Mouse (Mus musculus) retina, postnatal 1 day (tissue): Measurements from ENCODE around the gene Ptch2.

Experiments used
- DNase-seq: peaks from one replicate; pipeline ENCODE4 v3.0.0-alpha.2; 2012

The Ptch2 gene

GRCm38 (mm10) chr4:117095551-117096452 lies at the start of gene Ptch2:
TSS of gene Ptch2 (plus strand) at chr4:117096075.
- peak; percentile 94 for DNase-seq

- DNase-seq: no peak
These were observed 47.0 kb upstream of the Ptch2 start for GRCm38 (mm10) chr4:117048836-117049235.

- no peak for DNase-seq
These were observed 46.4 kb upstream of the Ptch2 start for GRCm38 (mm10) chr4:117049485-117049884.

GRCm38 (mm10) chr4:117052626-117053025 lies 43.2 kb upstream of the Ptch2 start:
- peak; percentile 64 for DNase-seq

GRCm38 (mm10) chr4:117053956-117054355 lies 41.9 kb upstream of the Ptch2 start:
- peak; percentile 16 for DNase-seq

GRCm38 (mm10) chr4:117056102-117056501 lies 39.8 kb upstream of the Ptch2 start:
- no peak for DNase-seq

- DNase-seq: no peak
These were observed 39.4 kb upstream of the Ptch2 start for GRCm38 (mm10) chr4:117056514-117056913.

- no peak for DNase-seq
These were observed 37.4 kb upstream of the Ptch2 start for GRCm38 (mm10) chr4:117058512-117058911.

- no peak for DNase-seq
These were observed 33.0 kb upstream of the Ptch2 start for GRCm38 (mm10) chr4:117062700-117063390.

- no peak for DNase-seq
These were observed 27.8 kb upstream of the Ptch2 start for GRCm38 (mm10) chr4:117068035-117068434.

- no peak for DNase-seq
These were observed 26.2 kb upstream of the Ptch2 start for GRCm38 (mm10) chr4:117069647-117070046.

- no peak for DNase-seq
These were observed 25.3 kb upstream of the Ptch2 start for GRCm38 (mm10) chr4:117070624-117071023.

GRCm38 (mm10) chr4:117071183-117071582 lies 24.7 kb upstream of the Ptch2 start:
- DNase-seq: no peak

- no peak for DNase-seq
These were observed 7.8 kb upstream of the Ptch2 start for GRCm38 (mm10) chr4:117087948-117088640.

- peak; percentile 24 for DNase-seq
These were observed 5.3 kb upstream of the Ptch2 start for GRCm38 (mm10) chr4:117090586-117090985.

GRCm38 (mm10) chr4:117094626-117095361 lies 1.1 kb upstream of the Ptch2 start:
- DNase-seq: no peak

- DNase-seq: peak; percentile 37
These were observed 791 bp downstream of the Ptch2 start for GRCm38 (mm10) chr4:117096666-117097065.

- DNase-seq: peak; percentile 71
These were observed 2.3 kb downstream of the Ptch2 start for GRCm38 (mm10) chr4:117097969-117098763.

- no peak for DNase-seq
These were observed 2.8 kb downstream of the Ptch2 start for GRCm38 (mm10) chr4:117098764-117099036.

- DNase-seq: no peak
These were observed 4.2 kb downstream of the Ptch2 start for GRCm38 (mm10) chr4:117100036-117100435.

GRCm38 (mm10) chr4:117101218-117101617 lies 5.3 kb downstream of the Ptch2 start:
- DNase-seq: peak; percentile 46

GRCm38 (mm10) chr4:117104672-117105071 lies 8.8 kb downstream of the Ptch2 start:
- DNase-seq: no peak
